Mouse (Mus musculus) small intestine, adult 2 months (tissue): ENCODE data around the gene Cyp4x1. TPM values are rescaled to one million over a fixed set of nuclear protein-coding genes. Genes with fewer than 3 reads are reported as not detected.
A peak's percentile ranks its signal among the peaks of the same experiment; 100 is the strongest.

Experiments used
- H3K27ac ChIP-seq: fragments of 200-500 bp; 2 replicates; pipeline ENCODE4 v1.5.1; 2012; ENCODE audit warnings: low read depth, low read length, control low read depth, inconsistent platforms; ENCODE audit not compliant: insufficient read depth
- H3K27me3 ChIP-seq: fragments of 200-500 bp; 2 replicates; pipeline ENCODE4 v1.6.1; 2012; ENCODE audit warnings: mild to moderate bottlenecking, moderate library complexity, low read length, inconsistent platforms; ENCODE audit not compliant: control insufficient read depth, insufficient read depth
- H3K36me3 ChIP-seq: fragments of 200-500 bp; 2 replicates; pipeline ENCODE4 v1.6.1; 2012; ENCODE audit warnings: mild to moderate bottlenecking, low read length, control low read depth, inconsistent platforms; ENCODE audit not compliant: control insufficient read depth, insufficient read depth
- H3K4me1 ChIP-seq: fragments of 200-500 bp; 2 replicates; pipeline ENCODE4 v1.6.1; 2012; ENCODE audit warnings: low read length, inconsistent platforms, mixed read lengths; ENCODE audit not compliant: control insufficient read depth, insufficient read depth, insufficient read length
- H3K4me3 ChIP-seq: fragments of 200-500 bp; 2 replicates; pipeline ENCODE4 v1.5.1; 2012; ENCODE audit warnings: low read depth, mild to moderate bottlenecking, control low read depth, inconsistent platforms, low read length, moderate library complexity
- CTCF ChIP-seq: fragments of 200-500 bp; IDR thresholded peaks from 2 replicates; pipeline ENCODE4 v1.5.1; 2012; ENCODE audit warnings: low read depth, mild to moderate bottlenecking, control low read depth, inconsistent platforms, low read length, moderate library complexity, mixed read lengths; ENCODE audit not compliant: insufficient replicate concordance, insufficient read length; ENCODE audit errors: extremely low read depth
- POLR2A ChIP-seq: fragments of 200-500 bp; IDR thresholded peaks from 2 replicates; pipeline ENCODE4 v1.6.1; 2012; ENCODE audit warnings: low read depth, mild to moderate bottlenecking, control low read depth, inconsistent platforms, low read length, moderate library complexity
- WGBS: fragments of 180-500 bp; shearing (Covaris S2); methylation state at CpG from one replicate; pipeline ENCODE4 v1.1.7; 2018; 5-methylcytosine and 5-hydroxymethylcytosine counted together
- polyA plus RNA-seq: library from polyadenylated mRNA; depleted of rRNA; stranded (reverse); fragments of >200 nt; gene quantifications from 2 replicates; pipeline ENCODE4 v1.2.3, GENCODE M21; 2012

The Cyp4x1 gene
- polyA plus RNA-seq, 1 experiment: not detected

GRCm38 (mm10) chr4:115078892-115079820, 54.9 kb downstream of the Cyp4x1 start:
- H3K27ac ChIP-seq: no peak overlapping the region
- no peak for TF ChIP-seq POLR2A
- no peak for TF ChIP-seq CTCF
- no peaks in the 10 kb centered on the region for H3K27me3 ChIP-seq
- no peaks in the 10 kb centered on the region for H3K4me1 ChIP-seq
- WGBS: 57% methylated on average over 10 of the region's 10 CpGs
- H3K4me3 ChIP-seq: no peak overlapping the region
- H3K36me3 ChIP-seq: no peaks in the 10 kb centered on the region

DNA sequence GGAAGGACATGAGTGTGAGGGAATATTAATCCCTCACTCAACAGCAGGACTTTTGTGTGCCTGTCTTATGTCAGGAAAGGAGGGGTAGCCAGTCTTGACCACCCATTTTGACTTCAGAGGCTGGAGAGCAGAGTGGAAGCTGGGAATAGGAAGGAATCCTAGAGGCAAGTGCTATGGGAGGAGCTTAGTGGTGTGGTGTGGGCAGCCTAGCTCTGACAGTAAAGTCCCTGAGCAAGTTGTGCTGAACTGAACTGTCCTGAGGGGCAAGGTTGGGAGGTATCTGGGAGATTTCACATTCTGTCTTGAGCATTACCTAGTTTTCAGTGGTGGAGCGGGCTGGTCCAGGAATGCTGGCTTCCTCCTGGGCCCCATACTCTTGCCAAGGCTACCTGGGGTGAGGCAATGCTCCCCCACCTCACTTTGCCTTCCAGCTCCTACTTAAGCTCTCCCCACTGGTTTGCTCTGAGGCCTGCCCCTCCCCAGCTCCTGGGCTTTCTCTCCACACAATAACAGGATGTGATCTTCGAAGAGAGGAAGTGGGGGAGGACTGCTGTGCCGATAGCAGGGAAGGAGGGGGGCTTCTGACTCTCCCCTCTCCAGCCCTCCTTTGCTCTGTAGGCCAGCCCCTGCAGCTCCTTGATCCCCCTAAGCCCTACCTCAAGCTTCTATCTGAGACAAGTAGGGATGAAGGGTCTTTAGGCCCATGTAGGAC, 58.7 kb downstream of the Cyp4x1 start:
- Histone ChIP-seq H3K4me1 (no peaks in the 10 kb centered on the region), H3K27me3 (no peaks in the 10 kb centered on the region; the same call in 1 of the 2 replicates)

DNA sequence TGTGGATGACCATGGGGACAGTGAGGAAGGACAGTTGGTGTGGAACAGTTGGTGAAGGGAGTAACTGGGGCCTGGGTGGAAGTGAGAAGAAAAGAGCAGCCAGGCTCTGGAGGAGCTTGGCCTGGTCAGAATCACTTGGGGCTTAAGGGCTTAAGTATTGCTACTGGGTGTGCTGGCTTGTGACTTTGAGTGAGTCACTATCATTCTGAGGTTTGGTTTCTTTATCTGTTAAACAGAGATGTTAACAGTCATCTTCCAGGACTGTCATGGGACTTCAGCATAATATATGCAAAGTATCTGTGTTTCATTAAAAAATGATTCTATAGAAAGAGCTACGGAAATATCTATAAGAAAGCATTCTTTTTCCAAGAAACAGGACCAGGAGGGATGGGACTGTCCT, 59.3 kb downstream of the Cyp4x1 start:
- no peak overlapping the region for H3K4me3 ChIP-seq
- no peak for TF ChIP-seq POLR2A
- no peak for TF ChIP-seq CTCF
- WGBS: 92% methylated on average over 1 of the region's 1 CpGs
- H3K27me3 ChIP-seq: no peaks in the 10 kb centered on the region; the same call in 1 of the 2 replicates
- no peaks in the 10 kb centered on the region for H3K36me3 ChIP-seq
- H3K4me1 ChIP-seq: no peaks in the 10 kb centered on the region
- no peak overlapping the region for H3K27ac ChIP-seq

More for the DNA sequence above, 58.7 kb downstream of the Cyp4x1 start:
- Histone ChIP-seq H3K36me3 (no peaks in the 10 kb centered on the region), H3K27ac (no peak overlapping the region), H3K4me3 (no peak overlapping the region)
- 63% methylated on average over 3 of the region's 3 CpGs for WGBS
- no peak for TF ChIP-seq POLR2A

- TF ChIP-seq POLR2A: no peak
- no peak for TF ChIP-seq CTCF
- Histone ChIP-seq H3K27ac (no peak overlapping the region), H3K4me1 (no peaks in the 10 kb centered on the region), H3K4me3 (no peak overlapping the region), H3K36me3 (no peaks in the 10 kb centered on the region), H3K27me3 (peaks cover 2% of the 10 kb centered on the region; the same call in 1 of the 2 replicates)
- WGBS: 18% methylated on average over 1 of the region's 1 CpGs
Measured at GRCm38 (mm10) chr4:115071668-115072067, 62.4 kb downstream of the Cyp4x1 start.

- peaks cover 70% of the 10 kb centered on the region for H3K27me3 ChIP-seq
- 8% methylated on average over 31 of the region's 31 CpGs for whole genome bisulfite sequencing
- peaks cover 6% of the 10 kb centered on the region; the same call in 1 of the 2 replicates for H3K4me1 ChIP-seq
- no peaks in the 10 kb centered on the region for H3K36me3 ChIP-seq
- no peak for TF ChIP-seq POLR2A
- no peak for TF ChIP-seq CTCF
- H3K27ac ChIP-seq: no peak overlapping the region
- peak overlapping the region; percentile 51 for H3K4me3 ChIP-seq
Measured at GRCm38 (mm10) chr4:115063518-115064239, 70.4 kb downstream of the Cyp4x1 start.

- no peak overlapping the region for H3K27ac ChIP-seq
- TF ChIP-seq POLR2A (no peak), CTCF (no peak)
- peaks cover 76% of the 10 kb centered on the region for H3K27me3 ChIP-seq
- WGBS: under 1% methylated on average over 58 of the region's 58 CpGs
- peak overlapping the region; percentile 51 for H3K4me3 ChIP-seq
- H3K4me1 ChIP-seq: peaks cover 6% of the 10 kb centered on the region; the same call in 1 of the 2 replicates
- H3K36me3 ChIP-seq: no peaks in the 10 kb centered on the region
Measured at GRCm38 (mm10) chr4:115062875-115063517, 71.1 kb downstream of the Cyp4x1 start.
